Mouse (Mus musculus): Measurements from ENCODE around the gene Il25.

DNA sequence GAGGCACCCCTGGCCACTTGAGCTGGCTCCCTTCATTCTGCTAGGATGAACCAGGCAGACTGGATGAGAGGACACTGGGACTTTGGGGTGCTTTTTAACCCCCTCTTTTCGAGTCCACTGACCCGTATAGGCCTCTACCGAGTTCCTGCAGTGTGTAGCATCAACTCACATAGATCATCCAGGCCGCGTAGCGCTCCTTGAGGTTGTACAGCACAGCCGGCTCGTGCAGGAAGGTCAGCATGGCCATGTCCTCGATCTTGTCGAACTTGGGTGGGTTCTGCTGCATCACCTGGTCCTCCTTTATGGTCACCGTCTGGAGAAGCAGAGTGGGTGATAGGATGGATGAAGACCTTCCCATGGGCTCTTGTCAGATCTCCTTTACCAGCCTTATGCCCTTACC, 31.2 kb downstream of the Il25 start:
- no peak for TF ChIP-seq POLR2A (IDR thresholded peaks at IDR 0.05; ENCODE audit: low read depth, low read length)
- TF ChIP-seq CTCF (IDR thresholded peaks at IDR 0.05; ENCODE audit: borderline replicate concordance, insufficient read depth, low read length) = no peak
